Mouse (Mus musculus): ENCODE measurements around the gene Il1r1. TPM values are rescaled to one million over a fixed set of nuclear protein-coding genes. Genes with fewer than 3 reads are reported as not detected.

Gene Il1r1
- polyA plus RNA-seq, 1 experiment = 7.1 TPM

DNA sequence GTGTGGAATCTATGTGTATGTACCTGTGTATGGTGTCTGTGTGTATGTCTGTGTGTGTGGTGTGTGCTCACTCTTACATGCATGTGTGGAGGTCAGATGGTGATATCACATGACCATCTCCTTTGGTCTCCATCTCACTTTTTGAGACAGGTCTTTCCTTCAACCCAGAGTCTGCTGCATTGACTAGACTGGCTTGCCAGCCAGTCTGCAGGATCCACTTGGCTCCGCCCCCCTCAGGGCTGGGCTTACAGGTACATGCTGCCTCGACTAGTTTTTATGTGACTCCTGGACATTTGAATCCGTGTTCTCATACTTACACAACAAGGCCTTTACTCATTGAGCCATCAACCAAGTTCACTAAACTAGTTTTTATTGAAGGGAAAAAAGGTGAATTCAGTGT lies 6.2 kb downstream of the Il1r1 start:
- DNase-seq (ENCODE audit: low read depth) = no peak

GRCm38 (mm10) chr1:40233217-40233616 lies 8.3 kb downstream of the Il1r1 start:
- DNase-seq (ENCODE audit: low read depth) = no peak

DNA sequence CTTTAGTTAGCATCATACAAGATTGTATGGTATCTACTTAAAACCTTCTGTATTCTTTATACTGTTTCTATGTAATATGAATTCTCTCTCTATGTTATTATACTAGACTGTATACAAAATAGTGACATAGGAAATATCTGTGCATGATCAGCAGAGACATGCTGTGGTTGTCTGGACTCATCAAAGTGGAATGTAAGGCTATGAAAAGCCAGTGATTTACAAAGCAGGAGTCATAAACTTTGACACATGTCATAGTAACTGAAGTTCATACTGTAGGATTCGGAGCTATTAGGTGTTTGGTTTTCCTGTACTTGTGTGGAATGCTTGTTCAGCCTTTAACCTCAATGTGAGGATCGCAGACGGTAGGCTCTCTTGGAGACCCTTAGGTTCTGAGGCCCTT lies 8.7 kb downstream of the Il1r1 start:
- no peak for DNase-seq (ENCODE audit: low read depth)

DNA sequence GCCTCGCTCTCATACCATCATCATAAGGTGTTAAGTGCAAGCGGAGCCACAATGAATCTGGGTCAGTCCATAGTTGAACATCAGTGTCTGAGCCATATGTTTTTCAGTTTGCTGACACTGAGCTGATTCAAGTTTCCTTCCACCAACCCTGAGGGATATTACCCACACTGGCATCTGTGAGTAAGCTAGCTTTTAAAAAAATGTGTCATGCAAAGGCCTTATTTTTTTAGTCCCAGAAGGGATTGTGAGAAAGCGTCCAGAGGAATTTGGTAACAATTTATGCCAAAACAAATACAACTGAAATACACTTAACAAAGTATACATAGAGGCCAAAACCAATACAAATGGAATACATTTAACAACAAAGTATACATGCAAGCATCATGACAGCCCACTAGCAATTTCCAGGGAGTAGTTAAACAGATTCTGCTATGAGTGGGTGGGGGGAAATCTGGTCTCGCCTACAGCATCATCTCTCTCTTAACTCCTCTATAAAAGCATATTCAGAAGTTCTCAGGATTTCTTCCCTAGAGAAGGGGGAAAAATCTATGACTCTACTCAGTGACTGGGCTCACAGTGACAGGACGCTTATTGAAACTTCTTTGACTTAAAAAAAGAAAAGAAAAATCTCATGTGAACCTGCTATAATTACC lies 10.8 kb downstream of the Il1r1 start:
- no peak for DNase-seq (ENCODE audit: low read depth)

- no peak for DNase-seq (ENCODE audit: low read depth)
Observed at GRCm38 (mm10) chr1:40236694-40237093, 11.8 kb downstream of the Il1r1 start.

DNA sequence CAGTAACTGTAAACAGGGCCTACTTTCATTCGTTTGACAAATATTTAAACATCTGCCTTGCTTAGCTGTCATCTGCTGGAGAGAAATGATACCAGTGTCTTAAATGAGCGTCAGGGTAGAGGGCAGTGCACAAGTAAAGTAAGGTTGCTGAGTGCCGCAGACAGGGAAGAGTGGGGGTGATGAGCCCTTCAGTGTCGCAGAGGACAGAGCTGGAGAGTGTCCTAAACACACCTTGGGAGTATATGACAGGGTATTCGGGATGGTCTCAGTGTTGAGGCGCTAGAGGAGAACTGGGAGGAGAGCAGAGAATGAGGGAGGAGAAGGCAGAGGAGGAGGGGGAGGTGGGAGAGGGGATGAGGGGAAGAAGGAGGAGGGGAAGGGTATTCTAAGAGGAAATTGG lies 12.2 kb downstream of the Il1r1 start:
- DNase-seq (ENCODE audit: low read depth) = no peak

DNA sequence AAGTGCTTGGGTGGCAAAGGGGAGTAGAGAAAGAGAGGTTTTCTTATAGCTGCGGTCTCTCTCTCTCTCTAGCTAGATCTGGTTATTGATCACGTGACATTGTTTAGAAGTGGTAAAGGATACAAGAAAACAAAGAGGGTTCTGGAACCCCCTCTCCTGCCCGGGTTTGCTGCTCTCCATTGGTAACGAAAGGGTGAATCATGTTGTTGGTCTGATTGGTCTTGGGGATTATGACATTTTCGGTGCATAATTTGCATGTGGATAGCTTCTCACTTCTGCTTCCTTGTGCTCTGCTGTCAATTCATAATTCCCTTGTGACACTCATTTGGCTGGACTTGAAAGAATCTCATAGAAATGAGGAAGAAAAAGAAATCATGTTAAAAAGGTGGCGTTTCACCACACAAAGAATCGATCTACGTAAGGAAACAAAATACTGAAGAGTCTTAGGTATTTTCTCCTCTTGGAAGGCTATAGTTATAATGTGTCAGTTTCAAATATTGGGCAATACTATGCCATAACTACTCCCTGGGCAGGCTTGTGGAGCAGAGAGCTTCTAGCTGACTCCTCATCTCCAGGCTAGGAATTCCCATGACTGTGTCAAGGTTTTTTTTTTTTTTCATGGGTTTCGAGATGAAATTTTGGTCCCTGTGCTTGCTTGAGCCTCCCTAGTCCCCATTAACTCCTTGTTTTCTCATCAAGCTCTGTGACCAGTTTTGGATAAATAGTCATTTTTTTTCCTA lies 15.6 kb downstream of the Il1r1 start:
- no peak for DNase-seq (ENCODE audit: low read depth)

DNA sequence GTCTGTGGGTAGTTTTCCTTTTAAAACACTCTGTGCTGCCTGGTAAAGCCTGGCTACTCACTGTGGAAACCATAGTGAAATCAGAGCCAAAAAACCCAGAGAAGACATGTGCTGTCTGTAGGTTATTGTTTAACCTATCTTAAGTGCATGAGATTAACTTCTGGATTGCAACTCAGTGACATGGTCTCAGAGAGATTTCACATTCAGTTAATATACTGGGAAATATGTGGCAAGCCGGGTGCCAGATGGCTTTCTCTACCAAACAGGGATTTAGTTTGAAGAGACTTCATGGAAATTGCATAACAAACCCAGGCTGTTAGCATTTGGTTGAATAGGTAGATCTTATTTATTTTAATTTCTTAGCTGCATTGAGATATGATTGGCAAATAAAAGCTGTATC lies 17.8 kb downstream of the Il1r1 start:
- DNase-seq (ENCODE audit: low read depth) = peak; percentile 69

DNA sequence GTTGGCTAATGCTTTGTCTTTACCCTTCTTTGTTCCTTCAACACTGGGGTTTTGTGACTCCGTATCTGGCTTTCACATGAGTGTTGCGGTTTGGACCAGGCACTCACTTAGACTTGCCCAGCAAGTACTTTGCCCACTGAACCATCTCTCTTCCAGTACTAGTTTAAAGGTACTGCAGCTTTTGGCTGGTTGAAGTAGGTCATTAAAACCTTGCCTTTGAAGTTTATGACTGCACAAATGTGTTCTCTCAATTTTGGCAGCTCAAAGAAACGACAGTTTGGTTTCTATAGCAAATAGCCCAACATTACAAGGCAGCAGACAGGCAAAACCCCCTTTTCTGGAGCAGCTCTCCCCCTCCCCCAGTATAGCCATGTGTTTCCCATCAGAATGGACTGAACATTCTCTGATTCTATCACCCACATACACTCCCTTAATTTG lies 18.7 kb downstream of the Il1r1 start:
- peak; percentile 55 for DNase-seq (ENCODE audit: low read depth)

DNA sequence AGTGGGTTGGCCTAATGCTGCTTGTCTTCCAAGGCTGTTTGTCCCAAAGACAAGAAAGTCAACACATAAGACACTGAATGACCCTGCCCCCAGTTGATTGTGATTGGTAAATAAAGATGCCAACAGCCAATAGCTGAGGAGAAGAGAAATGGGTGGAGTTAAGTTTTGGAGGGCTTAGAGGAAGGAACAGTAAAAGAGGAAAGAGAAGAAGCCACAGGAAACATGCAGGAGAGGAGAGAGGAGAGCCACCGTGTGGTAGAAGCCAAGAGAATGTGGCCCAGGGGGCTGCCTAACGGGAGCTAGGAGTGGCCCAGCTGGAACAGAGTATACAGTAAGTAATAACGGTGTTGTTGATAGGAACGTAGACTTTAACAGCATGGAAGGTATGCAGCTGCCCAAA lies 25.5 kb downstream of the Il1r1 start:
- DNase-seq (ENCODE audit: low read depth) = no peak

DNA sequence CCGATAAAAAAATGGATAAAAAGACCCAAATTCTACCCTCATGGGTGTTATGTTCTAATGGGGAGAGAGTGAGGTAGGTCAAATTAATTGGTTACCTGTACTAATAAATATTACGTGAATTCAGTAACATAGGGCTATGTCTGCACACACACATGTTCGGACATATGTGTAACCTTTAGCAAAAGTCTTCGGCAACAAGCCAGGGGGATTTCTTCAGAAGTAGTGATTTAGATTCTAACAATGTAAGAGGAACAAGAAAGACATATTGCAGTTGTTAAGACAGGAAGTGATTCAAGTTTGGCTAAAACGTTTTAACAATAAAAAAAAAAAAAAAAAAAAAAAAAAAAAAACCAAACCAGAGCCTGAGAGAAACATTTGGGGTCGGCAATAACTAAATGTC lies 27.6 kb downstream of the Il1r1 start:
- no peak for DNase-seq (ENCODE audit: low read depth)

DNA sequence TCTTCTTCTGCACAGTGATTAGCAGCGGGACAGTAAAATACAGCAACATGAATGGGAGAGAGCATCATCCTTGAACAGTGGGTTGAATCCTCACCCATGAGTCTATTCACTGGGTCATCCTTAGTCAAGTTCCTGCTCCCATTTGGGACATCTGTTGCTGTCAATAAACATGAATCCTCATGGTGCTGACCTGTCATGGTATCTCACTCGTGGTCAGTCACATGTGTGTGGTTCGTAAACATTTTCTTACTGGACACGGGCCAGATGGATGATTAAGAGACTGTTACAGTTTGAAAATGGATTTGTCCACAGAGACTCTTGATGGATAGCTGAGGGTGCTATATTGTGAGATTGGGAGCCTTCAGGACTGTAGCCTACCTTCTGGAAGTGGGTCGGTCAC lies 29.1 kb downstream of the Il1r1 start:
- no peak for DNase-seq (ENCODE audit: low read depth)

DNA sequence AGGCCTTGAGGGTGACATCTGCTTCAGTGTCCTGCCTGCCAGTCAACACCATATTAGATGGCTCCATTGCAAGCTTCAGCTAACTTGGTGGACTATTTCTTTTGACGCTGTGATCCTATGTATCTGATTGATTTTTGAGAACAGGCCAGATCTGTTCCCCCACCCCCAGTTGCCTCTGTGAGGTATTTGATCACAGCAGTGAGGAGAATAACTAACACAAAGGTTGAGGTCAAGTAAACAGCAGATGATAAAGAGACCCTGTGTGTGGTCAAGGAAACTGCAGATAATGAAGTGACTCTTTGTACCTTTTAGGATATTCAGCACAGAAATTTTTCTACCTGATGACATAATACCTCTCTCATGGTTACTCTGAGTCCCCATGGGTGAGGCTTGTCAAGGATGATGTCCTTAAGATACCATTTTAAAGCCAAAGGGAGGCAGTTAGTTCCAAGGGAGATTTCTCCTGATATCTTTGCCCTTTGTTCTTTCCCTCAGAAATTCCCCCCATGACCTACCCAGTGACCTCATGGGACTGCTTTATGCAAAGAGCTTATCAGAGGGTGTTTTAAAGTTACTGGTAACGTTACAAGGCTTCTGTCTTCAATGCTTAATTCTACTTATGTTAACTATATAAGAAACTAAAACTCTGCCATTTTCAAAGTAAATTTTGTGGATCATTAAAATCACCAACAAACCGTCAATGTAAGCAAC lies 29.6 kb downstream of the Il1r1 start:
- DNase-seq (ENCODE audit: low read depth) = no peak

- no peak for DNase-seq (ENCODE audit: low read depth)
Observed at GRCm38 (mm10) chr1:40262441-40263121, 37.7 kb downstream of the Il1r1 start.

GRCm38 (mm10) chr1:40263122-40263498 lies 38.2 kb downstream of the Il1r1 start:
- DNase-seq (ENCODE audit: low read depth) = no peak

DNA sequence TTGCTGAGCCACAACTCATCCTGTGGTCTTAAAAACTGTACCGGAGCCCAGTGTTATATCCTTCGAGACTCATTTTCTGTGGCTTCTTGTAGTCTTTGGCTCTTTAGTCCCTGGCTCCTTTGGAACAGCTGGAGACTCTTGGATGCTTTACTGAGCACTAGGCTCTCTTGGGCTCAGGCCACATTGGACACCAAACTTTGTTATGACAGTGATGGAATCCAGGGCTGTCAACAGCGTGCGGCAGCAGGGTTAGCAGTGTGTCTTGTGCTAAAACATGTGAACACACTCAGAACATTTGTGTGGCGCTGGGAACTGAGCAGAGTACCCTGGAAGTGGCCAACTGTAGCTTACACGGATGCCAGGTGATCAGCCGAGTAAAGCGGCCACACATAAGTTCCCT lies 38.8 kb downstream of the Il1r1 start:
- DNase-seq (ENCODE audit: low read depth) = no peak

DNA sequence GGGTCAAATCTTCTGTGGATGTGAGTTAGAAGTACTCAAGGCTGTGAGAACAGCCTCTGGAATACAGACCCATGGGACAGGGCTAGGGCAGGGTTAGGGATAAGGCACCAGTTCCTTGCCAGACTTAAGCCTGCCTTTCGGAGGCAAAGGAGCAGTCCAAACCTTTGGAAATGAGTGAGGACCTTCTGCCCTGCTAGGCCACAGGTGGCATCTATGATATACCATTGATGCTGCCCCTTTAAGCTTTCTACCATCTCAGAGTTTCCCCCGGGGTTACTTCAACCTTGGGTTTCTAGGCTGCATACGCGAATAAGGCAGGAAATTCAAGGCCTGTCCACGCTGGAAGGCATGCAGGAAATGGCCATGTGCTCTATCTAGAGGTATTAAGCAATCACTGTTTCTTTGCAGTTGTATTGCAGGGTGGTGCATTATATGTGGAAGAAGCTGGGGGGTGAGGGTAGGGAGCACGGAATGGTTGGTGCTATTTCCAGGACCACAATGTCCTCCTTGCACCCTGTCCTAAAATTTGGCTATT lies 40.5 kb downstream of the Il1r1 start:
- DNase-seq (ENCODE audit: low read depth) = no peak

GRCm38 (mm10) chr1:40266431-40267260 lies 41.8 kb downstream of the Il1r1 start:
- no peak for DNase-seq (ENCODE audit: low read depth)

DNA sequence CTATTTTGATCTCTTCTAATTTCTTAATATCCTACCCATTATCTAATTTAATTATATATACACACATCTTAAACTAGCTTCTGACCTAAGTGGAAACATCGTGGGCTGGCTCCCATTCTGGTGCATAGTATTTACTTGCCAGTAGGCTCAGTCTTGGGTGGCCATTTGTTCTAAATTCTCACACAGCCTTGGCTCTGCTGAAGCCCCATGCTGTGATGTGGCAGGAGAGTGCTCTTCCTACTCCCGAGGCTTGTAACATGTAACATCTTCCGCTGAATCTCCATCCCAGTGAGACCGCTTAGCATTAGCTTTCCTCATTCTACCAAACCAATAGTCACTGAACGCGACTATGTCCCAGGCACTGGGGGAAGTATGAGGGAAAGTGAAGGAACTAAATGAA lies 43.0 kb downstream of the Il1r1 start:
- no peak for DNase-seq (ENCODE audit: low read depth)

DNA sequence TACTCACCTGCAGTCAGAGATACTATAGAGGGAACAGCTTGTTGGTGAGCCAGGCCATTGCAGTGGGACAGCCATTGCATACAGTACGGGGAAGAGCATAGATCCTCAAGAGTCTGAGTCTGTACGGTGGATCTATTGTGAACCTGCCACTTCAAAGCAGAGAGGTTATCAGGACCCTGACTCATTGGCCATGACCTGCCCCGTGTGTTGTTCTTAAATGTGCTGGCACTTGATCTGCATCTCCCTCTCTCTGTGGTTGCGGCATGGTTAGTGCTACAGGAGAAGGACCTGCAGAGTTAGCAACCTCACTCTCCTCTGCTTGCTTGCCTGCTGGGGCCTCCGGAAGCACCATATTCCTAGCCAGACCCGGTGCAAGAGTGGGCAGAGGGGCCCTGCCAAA lies 43.7 kb downstream of the Il1r1 start:
- DNase-seq (ENCODE audit: low read depth) = no peak

DNA sequence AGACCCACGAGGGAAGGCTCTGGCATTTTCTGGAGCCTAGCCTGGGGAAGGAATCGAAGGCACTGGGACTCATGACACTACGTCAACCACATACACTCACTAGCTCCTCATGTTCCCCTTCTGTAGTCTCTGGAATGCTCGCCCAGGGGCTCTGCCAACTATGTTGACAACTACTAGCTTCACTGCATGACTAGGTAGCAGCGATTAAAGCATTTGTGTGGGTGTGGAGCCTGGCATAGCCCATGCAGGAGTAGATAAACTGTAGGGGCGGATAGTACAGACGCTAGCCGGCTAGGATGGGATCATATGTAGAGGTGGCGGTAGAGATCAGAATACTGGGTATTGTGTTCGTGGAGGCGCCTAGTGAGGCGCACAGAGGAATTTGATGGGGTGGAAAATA lies 45.5 kb downstream of the Il1r1 start:
- DNase-seq (ENCODE audit: low read depth) = no peak

Measured in gonadal fat pad, adult 2 months (tissue).